Mouse (Mus musculus): Measurements from ENCODE around the gene Spata33.

GRCm38 (mm10) chr8:123213118-123213772, 613 bp downstream of the Spata33 start:
- no peak for TF ChIP-seq CTCF (conservative IDR thresholded peaks at IDR 0.05; ENCODE audit: low read length)
- TF ChIP-seq NANOG (IDR thresholded peaks at IDR 0.05; ENCODE audit: borderline replicate concordance, low read length) = no peak

Measured in E14TG2a.4 (cell line).